Mouse (Mus musculus): ENCODE data around the gene Usp2. TPM values are rescaled to one million over a fixed set of nuclear protein-coding genes. Genes with fewer than 3 reads are reported as not detected.

The Usp2 gene
- polyA plus RNA-seq, 1 experiment = not detected

DNA sequence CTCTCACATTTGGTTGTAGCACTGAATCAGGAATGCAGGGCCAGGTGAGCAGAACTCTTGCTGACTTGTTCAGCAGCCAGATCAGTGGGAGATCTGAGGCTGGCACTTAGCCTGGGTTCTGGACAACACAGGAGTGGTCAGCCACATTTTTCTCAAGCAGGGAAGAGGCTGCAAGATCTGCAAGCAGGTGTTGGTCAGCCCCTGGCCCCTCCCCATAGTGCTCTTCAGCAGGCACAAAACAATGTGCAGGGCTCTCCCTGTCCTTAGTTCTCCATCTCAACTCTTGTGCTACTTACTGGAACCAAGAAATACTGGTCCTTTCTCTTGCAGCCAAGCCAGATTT, 77.9 kb downstream of the Usp2 start:
- H3K9me3 ChIP-seq (ENCODE audit: control insufficient read depth, low read length) = no peaks in the 10 kb centered on the region
- no peak overlapping the region for H3K4me3 ChIP-seq (replicated peaks)
- peaks cover 41% of the 10 kb centered on the region for H3K36me3 ChIP-seq (ENCODE audit: control insufficient read depth)
- TF ChIP-seq TAL1 (IDR thresholded peaks at IDR 0.05; ENCODE audit: low read length) = no peak
- no peak for TF ChIP-seq GATA1 (IDR thresholded peaks at IDR 0.05; ENCODE audit: low read length)
- no peaks in the 10 kb centered on the region for H3K4me1 ChIP-seq (ENCODE audit: control insufficient read depth)
- H3K27me3 ChIP-seq (ENCODE audit: control insufficient read depth) = no peaks in the 10 kb centered on the region

Other genes with a start within 250 kb of the Usp2 start
- gene Thy1, start 23.6 kb upstream of the Usp2 start, polyA plus RNA-seq (2012) = not detected in 2 replicates
- gene Mfrp, start 34.7 kb downstream of the Usp2 start, polyA plus RNA-seq (2012) = not detected in 2 replicates
- 0.08 TPM in 1 of 2 replicates, not detected in the other for gene C1qtnf5, start 40.2 kb downstream of the Usp2 start, polyA plus RNA-seq (2012)
- not detected in 2 replicates for gene Gm49380, start 46.5 kb downstream of the Usp2 start, polyA plus RNA-seq (2012)
- 8.5 and 11.1 TPM in 2 replicates for gene Rnf26, start 46.5 kb downstream of the Usp2 start, polyA plus RNA-seq (2012)
- not detected in 2 replicates for gene Mcam, start 67.4 kb downstream of the Usp2 start, polyA plus RNA-seq (2012)
- 0.13 and 0.16 TPM in 2 replicates for gene Cbl, start 167.0 kb downstream of the Usp2 start, polyA plus RNA-seq (2012)
- not detected in 2 replicates for gene Ccdc153, start 173.7 kb downstream of the Usp2 start, polyA plus RNA-seq (2012)
- not detected in 2 replicates for gene Pdzd3, start 184.4 kb downstream of the Usp2 start, polyA plus RNA-seq (2012)
- 0.07 TPM in 1 of 2 replicates, not detected in the other for gene Nlrx1, start 201.6 kb downstream of the Usp2 start, polyA plus RNA-seq (2012)
- 19.1 and 19.9 TPM in 2 replicates for gene Abcg4, start 221.6 kb downstream of the Usp2 start, polyA plus RNA-seq (2012)
- gene Hinfp, start 238.7 kb downstream of the Usp2 start, polyA plus RNA-seq (2012) = 0.57 and 0.75 TPM in 2 replicates

All from erythroblast, embryonic 14.5 days (primary cell).